Mouse (Mus musculus) kidney, embryonic 14.5 days (tissue): Measurements from ENCODE around the gene Znrd1as. TPM values are rescaled to one million over a fixed set of nuclear protein-coding genes. Genes with fewer than 3 reads are reported as not detected.
A peak's percentile ranks its signal among the peaks of the same experiment; 100 is the strongest.

Source experiments
- ATAC-seq: fragments of 200-750 bp; cut with Nextera tagmentation; 2 replicates; pipeline ENCODE4 v1.8.0; 2017; ENCODE audit warnings: moderate number of reproducible peaks, mild to moderate bottlenecking, moderate TSS enrichment, moderate library complexity; ENCODE audit not compliant: low FRiP score, low TSS enrichment
- H3K27ac ChIP-seq: fragments of 300-500 bp; sonication (generic); 2 replicates; pipeline ENCODE4 v1.5.1; 2014; ENCODE audit warnings: low read depth, mild to moderate bottlenecking, low read length, moderate library complexity, mixed read lengths
- H3K27me3 ChIP-seq: fragments of 300-500 bp; sonication (generic); 2 replicates; pipeline ENCODE4 v1.6.1; 2014; ENCODE audit warnings: mild to moderate bottlenecking, low read length; ENCODE audit not compliant: control insufficient read depth, insufficient read depth
- H3K36me3 ChIP-seq: fragments of 300-500 bp; sonication (generic); 2 replicates; pipeline ENCODE4 v1.6.1; 2014; ENCODE audit warnings: low read length, mixed read lengths; ENCODE audit not compliant: control insufficient read depth, insufficient read depth
- H3K4me1 ChIP-seq: fragments of 300-500 bp; sonication (generic); 2 replicates; pipeline ENCODE4 v1.6.1; 2014; ENCODE audit warnings: low read length, mixed read lengths; ENCODE audit not compliant: control insufficient read depth, insufficient read depth
- H3K4me2 ChIP-seq: fragments of 300-500 bp; sonication (generic); replicated peaks from 2 replicates; pipeline ENCODE4 v1.6.1; 2014; ENCODE audit warnings: low read depth, mild to moderate bottlenecking, low read length
- H3K4me3 ChIP-seq: fragments of 300-500 bp; sonication (generic); 2 replicates; pipeline ENCODE4 v1.5.1; 2014; ENCODE audit warnings: mild to moderate bottlenecking, low read length
- H3K9ac ChIP-seq: fragments of 300-500 bp; sonication (generic); 2 replicates; pipeline ENCODE4 v1.6.1; 2014; ENCODE audit warnings: low read depth, mild to moderate bottlenecking, low read length, moderate library complexity
- H3K9me3 ChIP-seq: fragments of 300-500 bp; sonication (generic); 2 replicates; pipeline ENCODE4 v1.6.1; 2016; ENCODE audit warnings: low read length; ENCODE audit not compliant: control insufficient read depth
- WGBS: fragments of 180-500 bp; shearing (Covaris S2); extraction: QIAGEN DNeasy Blood & Tissue Kit; methylation state at CpG from one replicate; pipeline ENCODE4 v1.1.7; 2014; 5-methylcytosine and 5-hydroxymethylcytosine counted together
- polyA plus RNA-seq: library from polyadenylated mRNA; unstranded; fragments of >200 nt; fragmentation: Nextera tagmentation; extraction: Ambion mirVana; gene quantifications from 2 replicates; pipeline ENCODE4 v1.2.1, GENCODE M21; 2014

Gene Znrd1as
- polyA plus RNA-seq, 1 experiment from 2014 or later: 6.6 TPM

DNA sequence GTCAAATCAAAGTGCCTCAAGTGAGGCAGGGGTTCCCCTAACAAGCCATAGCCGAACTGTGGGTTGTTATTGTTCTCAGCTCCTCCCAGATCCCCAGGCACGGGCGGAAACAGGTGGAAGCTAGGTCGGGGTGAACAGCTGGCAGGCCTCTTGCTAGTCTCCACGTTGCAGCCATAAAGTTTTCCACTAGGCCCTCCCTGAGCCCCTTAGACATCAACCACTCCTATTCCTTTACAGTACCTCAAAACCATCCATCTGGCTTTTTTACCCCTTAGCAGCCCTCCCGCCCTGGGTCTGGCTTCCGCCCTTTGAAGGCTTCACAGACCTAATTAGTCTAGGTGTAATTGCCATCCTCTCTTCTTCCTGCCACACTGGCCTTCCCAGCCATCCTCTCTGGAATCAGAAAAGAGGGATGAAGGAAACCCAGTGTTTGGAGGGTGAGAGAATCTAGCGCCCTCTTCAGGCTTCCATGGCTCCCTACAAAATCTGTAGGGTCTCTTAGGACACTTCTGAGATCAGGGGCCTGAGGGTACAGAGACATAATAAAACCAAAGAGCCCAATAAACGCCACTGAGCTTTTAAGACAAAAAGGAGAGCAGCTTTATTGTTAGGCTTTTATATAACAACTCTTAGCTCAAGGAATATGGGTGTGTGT, 14.1 kb upstream of the Znrd1as start:
- no peak for ATAC-seq
- Histone ChIP-seq H3K27ac (no peak overlapping the region), H3K4me2 (no peak overlapping the region), H3K9me3 (no peaks in the 10 kb centered on the region), H3K4me3 (no peak overlapping the region), H3K36me3 (peaks cover 5% of the 10 kb centered on the region; the same call in 1 of the 2 replicates), H3K4me1 (peaks cover 5% of the 10 kb centered on the region), H3K27me3 (peaks cover 55% of the 10 kb centered on the region), H3K9ac (no peak overlapping the region)
- 9% methylated on average over 9 of the region's 9 CpGs for WGBS

DNA sequence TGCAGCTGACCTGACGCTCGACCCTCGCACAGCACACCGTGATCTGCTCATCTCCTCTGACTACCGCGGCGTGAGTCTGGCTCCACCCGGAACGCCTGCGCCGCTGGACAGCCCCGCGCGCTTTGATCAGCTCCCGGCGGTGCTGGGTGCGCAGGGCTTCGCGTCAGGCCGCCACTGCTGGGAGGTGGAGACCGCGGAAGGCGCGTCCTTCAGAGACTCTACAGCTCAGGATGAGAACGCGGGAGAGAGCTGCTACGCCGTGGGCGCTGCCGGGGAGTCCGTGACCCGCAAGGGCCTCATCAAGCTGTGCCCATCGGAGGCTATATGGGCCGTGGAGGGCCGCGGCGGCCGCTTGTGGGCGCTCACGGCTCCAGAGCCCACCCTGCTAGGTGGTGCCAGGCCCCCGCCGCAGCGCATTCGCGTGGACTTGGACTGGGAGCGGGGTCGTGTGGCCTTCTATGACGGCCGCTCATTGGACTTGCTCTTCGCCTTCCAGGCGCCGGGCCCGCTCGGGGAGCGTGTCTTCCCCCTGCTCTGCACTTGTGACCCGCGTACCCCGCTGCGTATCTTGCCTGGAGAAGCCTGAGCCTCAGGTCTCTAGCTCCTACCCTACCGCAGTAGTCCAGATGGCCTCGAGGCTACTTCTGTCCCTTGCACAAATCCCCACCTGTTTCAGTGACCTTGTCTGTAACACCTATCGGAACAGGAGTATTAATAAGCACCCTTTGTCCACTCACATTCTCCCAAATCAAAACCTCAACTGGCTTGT, 11.2 kb upstream of the Znrd1as start:
- ATAC-seq: peak; percentile 41
- Histone ChIP-seq H3K27ac (no peak overlapping the region), H3K9ac (peak overlapping the region; percentile 62), H3K4me1 (peaks cover 11% of the 10 kb centered on the region), H3K27me3 (peaks cover 40% of the 10 kb centered on the region), H3K9me3 (no peaks in the 10 kb centered on the region), H3K4me2 (peak overlapping the region; percentile 96), H3K4me3 (peak overlapping the region; percentile 47), H3K36me3 (peaks cover 8% of the 10 kb centered on the region; the same call in 1 of the 2 replicates)
- WGBS: 2% methylated on average over 55 of the region's 62 CpGs

DNA sequence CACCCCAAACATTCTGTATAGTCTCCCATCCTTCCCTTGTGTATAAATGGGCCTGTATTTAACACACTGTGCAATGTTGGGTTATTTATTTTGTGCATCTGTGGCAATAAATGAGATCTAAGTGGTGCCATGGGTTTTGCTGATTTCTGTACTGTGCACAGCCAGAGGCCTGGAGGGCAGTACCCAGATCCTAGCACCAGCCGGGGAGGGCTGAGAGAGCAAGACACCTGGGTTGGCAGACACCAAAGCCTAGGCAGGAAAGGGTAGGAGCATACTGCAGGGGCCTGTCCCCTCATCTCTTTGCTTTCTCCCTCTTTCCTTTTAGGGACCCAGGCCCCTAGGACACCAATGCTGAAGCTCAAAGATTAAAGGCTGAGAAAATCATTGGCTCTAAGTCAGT, 10.1 kb upstream of the Znrd1as start:
- no peak overlapping the region for H3K27ac ChIP-seq

DNA sequence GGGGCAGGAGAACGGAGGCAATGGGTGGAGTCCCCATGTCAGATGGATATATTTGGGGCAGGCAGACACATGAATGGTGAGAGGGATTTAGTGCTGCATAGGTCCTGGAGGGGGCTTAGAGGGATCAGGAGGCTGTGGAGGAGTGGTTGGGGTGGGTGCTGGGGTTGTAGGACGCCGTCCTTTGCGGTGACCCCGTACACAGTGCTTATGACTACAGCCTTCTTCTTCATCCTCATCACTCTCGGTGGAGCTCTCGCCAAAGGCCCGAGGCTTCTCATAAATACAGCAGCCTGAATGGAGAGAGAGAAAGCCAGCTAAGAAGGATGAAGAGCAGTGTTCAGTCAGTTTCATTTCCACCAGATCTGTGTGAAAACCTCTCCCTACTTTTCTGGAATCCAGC, 9.1 kb upstream of the Znrd1as start:
- Histone ChIP-seq H3K4me2 (no peak overlapping the region), H3K27ac (no peak overlapping the region), H3K36me3 (peaks cover 8% of the 10 kb centered on the region; the same call in 1 of the 2 replicates), H3K9me3 (no peaks in the 10 kb centered on the region), H3K4me1 (peaks cover 9% of the 10 kb centered on the region; the same call in 1 of the 2 replicates), H3K27me3 (peaks cover 23% of the 10 kb centered on the region), H3K9ac (no peak overlapping the region), H3K4me3 (no peak overlapping the region)
- ATAC-seq: no peak
- 93% methylated on average over 8 of the region's 8 CpGs for WGBS

More for the DNA sequence above, 10.1 kb upstream of the Znrd1as start:
- no peak overlapping the region for H3K9ac ChIP-seq
- no peak overlapping the region for H3K4me3 ChIP-seq
- 92% methylated on average over 1 of the region's 1 CpGs for WGBS
- H3K4me2 ChIP-seq: no peak overlapping the region
- H3K27me3 ChIP-seq: peaks cover 30% of the 10 kb centered on the region
- no peaks in the 10 kb centered on the region for H3K9me3 ChIP-seq
- H3K36me3 ChIP-seq: peaks cover 8% of the 10 kb centered on the region; the same call in 1 of the 2 replicates
- ATAC-seq: no peak
- H3K4me1 ChIP-seq: peaks cover 9% of the 10 kb centered on the region; the same call in 1 of the 2 replicates

DNA sequence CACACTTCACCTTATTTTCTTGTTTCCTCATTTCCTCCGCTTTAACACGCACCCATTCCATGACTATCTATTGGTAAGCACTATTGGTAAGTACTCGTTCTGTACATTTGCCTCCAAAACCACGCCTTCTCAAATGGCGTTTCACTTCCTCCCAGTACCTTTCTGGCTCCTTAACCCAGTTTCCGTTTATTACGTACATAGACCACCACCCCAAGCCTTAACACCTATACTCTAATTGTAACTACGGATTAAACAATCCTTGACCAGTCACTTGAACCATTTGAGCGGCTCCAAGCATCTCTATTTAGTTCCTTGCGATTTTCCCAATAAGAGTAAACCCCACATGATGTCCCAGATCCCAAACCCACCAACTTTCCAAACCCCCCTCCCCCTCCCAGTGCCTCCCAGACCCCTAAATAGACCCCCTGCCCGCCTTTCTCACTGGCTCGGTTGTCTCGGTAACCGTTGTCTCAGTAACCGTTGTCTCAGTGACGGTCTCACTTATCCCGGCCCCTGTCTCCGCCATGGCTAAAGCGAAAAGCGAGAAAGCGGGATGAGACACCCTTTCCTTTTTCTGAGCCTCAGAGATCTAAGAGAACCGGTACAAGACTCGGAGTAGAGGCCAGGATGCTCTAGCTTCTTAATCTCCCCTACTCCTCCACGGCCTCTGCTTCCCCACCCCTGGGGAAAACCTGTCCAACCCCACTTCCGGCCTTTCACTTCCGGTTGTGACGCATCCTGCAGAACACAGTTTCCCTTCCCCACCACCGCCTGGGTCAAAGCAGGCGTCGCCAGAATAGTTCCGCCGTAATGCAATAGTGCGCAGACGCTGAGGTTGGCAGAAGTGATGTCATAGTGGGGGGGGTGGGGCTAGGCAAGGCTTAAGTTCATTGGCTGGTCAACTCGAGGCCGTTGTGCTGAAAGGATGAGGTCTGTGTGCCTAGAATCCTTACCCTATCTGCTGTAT, 7.1 kb upstream of the Znrd1as start, which contains the start of gene Ppp1r11:
Ppp1r11 (minus strand) TSS at position 761 of the 967 bp plus-strand sequence.
- peak; percentile 97 for ATAC-seq
- peaks cover 9% of the 10 kb centered on the region; the same call in 1 of the 2 replicates for H3K4me1 ChIP-seq
- 0 out of 2 replicates have a peak within 1 kb of the TSS, but pooled peaks have one; percentile 8 for H3K27ac ChIP-seq
- H3K4me3 ChIP-seq: peak within 1 kb of the TSS; percentile 61
- H3K27me3 ChIP-seq: peaks cover 3% of the 10 kb centered on the region; the same call in 1 of the 2 replicates
- peak within 1 kb of the TSS; percentile 64 for H3K9ac ChIP-seq
- H3K9me3 ChIP-seq: no peaks in the 10 kb centered on the region
- WGBS: 2% methylated on average over 36 of the region's 36 CpGs
- H3K36me3 ChIP-seq: peaks cover 21% of the 10 kb centered on the region; the same call in 1 of the 2 replicates
- peak within 1 kb of the TSS; percentile 54 for H3K4me2 ChIP-seq

DNA sequence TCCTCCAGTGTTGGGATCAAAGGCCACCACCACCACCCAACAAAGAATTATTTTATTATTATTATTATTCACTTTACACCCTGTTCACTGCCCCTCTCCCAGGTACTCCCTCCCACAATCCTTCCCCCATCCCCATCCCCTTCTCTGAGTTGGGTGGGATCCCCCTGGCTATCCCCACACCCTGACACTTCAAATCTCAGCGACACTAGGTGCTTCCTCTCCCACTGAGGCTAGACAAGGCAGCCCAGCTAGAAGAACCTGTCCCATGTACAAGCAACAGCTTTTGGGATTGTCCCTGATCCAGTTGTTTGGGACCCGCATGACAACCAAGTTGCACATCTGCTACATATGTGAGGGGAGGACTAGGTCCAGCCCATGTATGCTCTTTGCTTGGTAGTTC, 5.8 kb upstream of the Znrd1as start:
- Histone ChIP-seq H3K36me3 (peaks cover 27% of the 10 kb centered on the region), H3K9ac (no peak overlapping the region), H3K9me3 (no peaks in the 10 kb centered on the region), H3K27me3 (no peaks in the 10 kb centered on the region), H3K27ac (no peak overlapping the region), H3K4me3 (no peak overlapping the region), H3K4me2 (no peak overlapping the region), H3K4me1 (peaks cover 9% of the 10 kb centered on the region; the same call in 1 of the 2 replicates)
- 100% methylated on average over 2 of the region's 2 CpGs for WGBS
- no peak for ATAC-seq

DNA sequence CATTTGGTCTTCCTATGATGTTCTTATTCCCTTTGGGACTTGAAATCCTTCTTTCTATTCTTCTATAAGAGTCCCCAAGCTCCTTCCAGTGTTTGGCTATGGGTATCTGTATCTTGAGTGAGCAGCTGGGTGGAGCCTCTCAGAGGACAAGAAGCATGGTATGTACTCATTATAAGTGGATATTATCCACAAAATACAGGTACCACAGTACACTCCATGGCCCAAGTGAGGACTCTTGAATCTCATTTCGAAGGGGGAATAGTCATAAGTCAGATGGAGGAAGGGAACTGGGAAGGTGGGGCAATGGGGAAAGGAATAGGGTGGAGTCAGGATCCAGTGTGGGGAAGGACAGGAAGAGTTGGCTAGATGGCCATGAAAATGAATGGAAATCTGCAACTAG, 5.3 kb upstream of the Znrd1as start:
- Histone ChIP-seq H3K9me3 (no peaks in the 10 kb centered on the region), H3K27ac (no peak overlapping the region), H3K4me1 (peaks cover 11% of the 10 kb centered on the region; the same call in 1 of the 2 replicates), H3K27me3 (no peaks in the 10 kb centered on the region), H3K36me3 (peaks cover 27% of the 10 kb centered on the region), H3K9ac (no peak overlapping the region), H3K4me3 (no peak overlapping the region), H3K4me2 (no peak overlapping the region)
- no peak for ATAC-seq
- 82% methylated on average over 1 of the region's 1 CpGs for whole genome bisulfite sequencing

DNA sequence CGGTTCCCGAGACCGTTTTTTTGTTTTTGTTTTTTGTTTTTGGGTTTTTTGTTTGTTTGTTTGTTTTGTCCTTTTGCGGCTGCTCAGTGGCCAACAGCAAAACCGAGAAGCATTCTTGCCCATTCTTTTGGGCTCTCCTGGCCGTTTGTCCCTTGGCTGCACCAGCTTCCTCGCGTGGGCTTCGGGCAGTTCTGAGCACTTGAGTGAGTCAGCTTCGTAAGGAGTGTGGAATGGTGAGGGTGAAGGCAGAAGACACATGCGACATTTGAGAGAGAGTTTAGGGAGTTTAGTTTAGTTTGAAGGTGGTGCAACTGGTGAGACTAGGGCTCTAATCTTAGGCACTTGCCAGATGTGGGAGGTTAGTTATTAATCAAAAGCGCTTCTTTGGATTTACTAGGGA, 492 bp downstream of the Znrd1as start:
- Histone ChIP-seq H3K9ac (peak overlapping the region; percentile 55), H3K4me1 (0 out of 2 replicates have a peak, but pooled peaks cover 5% of the 10 kb centered on the region), H3K27ac (peak overlapping the region; percentile 10; the same call in 1 of the 2 replicates), H3K36me3 (peaks cover 20% of the 10 kb centered on the region), H3K27me3 (no peaks in the 10 kb centered on the region), H3K4me2 (peak overlapping the region; percentile 65), H3K9me3 (no peaks in the 10 kb centered on the region), H3K4me3 (peak overlapping the region; percentile 51)
- no peak; the same call in 1 of the 2 replicates for ATAC-seq
- WGBS: 8% methylated on average over 12 of the region's 12 CpGs
